Mouse (Mus musculus) liver, adult 2 months (tissue): ENCODE data around the gene Osbpl5.

Source experiments
- CTCF ChIP-seq: fragments of 200-500 bp; IDR thresholded peaks from 2 replicates; pipeline ENCODE4 v1.5.1; 2011; ENCODE audit warnings: low read depth, low read length, control low read depth
- POLR2A ChIP-seq: fragments of 200-500 bp; IDR thresholded peaks from 2 replicates; pipeline ENCODE4 v1.6.1; 2011; ENCODE audit warnings: low read length, control low read depth; ENCODE audit not compliant: insufficient read depth; ENCODE audit errors: extremely low read depth

- TF ChIP-seq CTCF (peak; percentile 98), POLR2A (no peak)
Measured at GRCm38 (mm10) chr7:143706697-143707438, 49.9 kb downstream of the Osbpl5 start.
